Mouse (Mus musculus) testis, postnatal 14 days (tissue): Measurements from ENCODE around the gene Syde2.
"Not testable (repeated sequence)": the region's sequence is repeated elsewhere in the genome, so short reads cannot be mapped to it uniquely, and the experiment has no call there.

Experiments
- DNase-seq: peaks from one replicate; pipeline ENCODE4 v3.0.0; 2021; ENCODE audit warnings: low spot score

Gene Syde2

DNA sequence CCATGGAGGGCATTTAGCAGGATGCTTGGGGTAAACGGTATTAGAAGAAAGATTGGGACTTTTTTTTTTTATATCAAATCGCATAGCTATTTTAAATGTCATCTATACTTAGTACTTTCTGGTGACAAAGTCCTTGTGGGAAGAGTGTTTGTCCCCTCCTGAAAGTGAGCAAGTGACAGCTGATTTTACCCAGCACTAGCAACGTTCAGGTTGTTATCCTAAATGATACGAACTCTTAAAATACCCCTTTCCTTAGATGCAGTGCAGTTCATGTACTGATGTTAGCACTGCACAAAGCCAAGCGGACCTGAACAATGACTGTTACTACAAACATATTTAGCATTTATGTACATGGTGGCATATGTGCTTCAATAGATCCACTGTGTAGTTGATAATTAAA, 20.9 kb upstream of the Syde2 start:
- no peak for DNase-seq

DNA sequence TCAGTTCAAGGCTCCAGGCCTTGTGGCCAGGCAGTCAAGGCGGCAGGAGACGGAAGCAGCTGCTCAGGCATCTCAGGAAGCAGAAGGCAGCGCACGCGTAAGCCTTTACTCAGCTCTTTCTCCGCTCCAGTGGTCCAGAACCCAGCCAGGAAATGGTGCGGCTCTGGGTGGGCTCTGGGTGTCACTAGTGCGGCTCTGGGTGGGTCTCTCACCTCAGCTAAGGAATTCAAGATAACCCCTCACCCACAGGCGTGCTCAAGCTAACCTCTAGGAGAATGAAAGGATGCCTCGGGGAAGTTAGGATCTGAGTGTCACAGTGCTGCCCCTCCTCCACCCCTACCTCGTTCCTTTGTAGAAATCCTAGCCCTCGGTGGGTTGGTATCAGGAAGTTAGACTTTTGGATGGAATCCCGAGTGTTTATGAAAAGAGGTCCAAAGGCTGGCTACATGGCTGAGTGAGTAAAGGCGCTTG, 18.6 kb upstream of the Syde2 start:
- DNase-seq: no peak

- DNase-seq: no peak
Measured at GRCm38 (mm10) chr3:145971501-145971900, 16.2 kb upstream of the Syde2 start.

- DNase-seq: no peak
Measured at GRCm38 (mm10) chr3:145974986-145975385, 12.7 kb upstream of the Syde2 start.

DNA sequence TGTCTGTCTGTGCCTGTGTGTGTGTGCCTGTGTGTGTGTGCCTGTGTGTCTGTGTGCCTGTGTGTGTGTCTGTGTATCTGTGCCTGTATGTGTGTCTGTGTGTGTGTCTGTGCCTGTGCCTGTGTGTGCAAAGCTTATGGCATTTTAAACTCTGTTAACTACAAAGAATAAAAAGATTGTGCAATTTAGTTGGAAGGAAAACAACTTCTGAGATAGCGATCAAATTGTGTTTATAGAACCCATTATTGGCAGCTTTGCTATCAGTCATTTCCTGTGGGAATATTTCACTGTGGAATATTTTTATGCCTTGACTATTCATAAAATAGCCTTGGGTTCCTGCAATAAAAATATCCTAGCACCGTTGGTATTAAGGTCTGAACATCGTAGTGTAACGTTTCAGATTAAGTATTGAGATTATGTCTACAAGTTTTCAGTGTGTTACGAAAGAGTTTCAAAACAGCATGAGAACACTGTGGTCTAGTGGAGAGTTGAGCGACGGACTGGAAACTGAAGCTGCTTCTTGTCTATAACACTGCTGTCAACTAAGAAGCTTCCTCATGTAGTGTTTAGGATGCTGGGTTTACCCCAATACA, 2.2 kb upstream of the Syde2 start:
- DNase-seq: no peak

GRCm38 (mm10) chr3:145986317-145987001, 1.2 kb upstream of the Syde2 start:
- no peak for DNase-seq

DNA sequence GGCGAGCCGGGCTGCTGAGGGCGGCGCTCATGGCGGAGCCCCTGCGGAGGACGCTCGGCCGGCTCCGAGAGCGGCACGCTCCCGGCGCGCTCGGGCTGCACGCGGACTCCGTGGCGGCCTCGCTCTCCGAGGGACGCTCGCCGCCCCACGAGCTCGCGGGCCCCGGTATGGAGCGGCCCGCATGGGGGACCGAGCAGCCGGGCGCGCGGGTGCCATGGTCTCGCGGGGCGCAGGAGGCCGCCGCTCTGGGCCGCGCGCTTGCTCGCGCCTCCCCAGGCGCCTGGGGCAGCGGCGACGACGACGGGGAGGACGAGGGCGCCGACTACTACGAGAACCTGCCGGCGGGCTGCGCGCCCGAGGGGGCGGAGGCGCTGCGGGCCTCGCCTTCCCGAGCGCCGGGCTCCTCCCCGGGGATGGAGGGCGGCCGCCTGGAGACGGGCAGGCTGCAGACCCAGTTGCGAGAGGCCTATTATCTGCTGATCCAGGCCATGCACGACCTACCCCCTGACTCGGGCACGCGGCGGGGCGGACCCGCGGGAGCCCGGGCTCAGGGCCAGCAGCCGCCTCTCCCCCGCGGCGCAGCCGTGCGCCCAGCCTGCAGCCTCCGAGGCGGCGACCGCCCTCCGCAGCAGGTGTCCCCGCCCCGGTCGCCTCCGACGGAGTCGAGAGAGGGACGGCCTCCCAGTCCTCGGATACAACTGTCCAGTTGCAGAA, 457 bp downstream of the Syde2 start:
- DNase-seq: peak; percentile 77

GRCm38 (mm10) chr3:145988684-145989575, 1.3 kb downstream of the Syde2 start:
- DNase-seq: no peak

DNA sequence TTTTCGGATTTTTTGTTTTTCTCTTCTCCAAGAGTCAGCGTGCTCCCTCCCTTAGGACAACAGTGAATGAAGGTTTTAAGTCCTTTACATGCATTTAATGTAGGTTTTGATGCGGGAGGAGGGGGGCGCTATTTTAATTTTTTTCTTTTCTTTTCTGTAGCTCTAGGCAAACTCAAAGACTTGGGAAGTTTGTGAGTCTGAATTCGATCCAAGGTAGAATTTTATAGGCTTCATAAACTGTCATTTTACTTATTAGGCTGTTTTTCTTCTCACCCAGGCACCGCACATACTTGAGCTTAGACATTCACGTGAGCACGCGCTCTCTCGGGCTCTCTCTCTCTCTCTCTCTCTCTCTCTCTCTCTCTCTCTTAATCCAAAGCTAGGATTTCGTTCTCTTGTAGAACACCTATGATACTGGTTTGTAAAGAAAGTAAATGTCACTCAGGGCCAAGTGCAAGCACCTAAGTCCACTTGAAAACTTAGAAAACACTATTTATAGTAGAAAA, 2.0 kb downstream of the Syde2 start:
- no peak for DNase-seq

GRCm38 (mm10) chr3:145991130-145991529, 3.5 kb downstream of the Syde2 start:
- no peak for DNase-seq

- no peak for DNase-seq
Measured at GRCm38 (mm10) chr3:145991976-145992730, 4.5 kb downstream of the Syde2 start.

- peak; percentile 57 for DNase-seq
Measured at GRCm38 (mm10) chr3:145992796-145993195, 5.1 kb downstream of the Syde2 start.

- DNase-seq: no peak
Measured at GRCm38 (mm10) chr3:145993481-145994201, 6.0 kb downstream of the Syde2 start.

DNA sequence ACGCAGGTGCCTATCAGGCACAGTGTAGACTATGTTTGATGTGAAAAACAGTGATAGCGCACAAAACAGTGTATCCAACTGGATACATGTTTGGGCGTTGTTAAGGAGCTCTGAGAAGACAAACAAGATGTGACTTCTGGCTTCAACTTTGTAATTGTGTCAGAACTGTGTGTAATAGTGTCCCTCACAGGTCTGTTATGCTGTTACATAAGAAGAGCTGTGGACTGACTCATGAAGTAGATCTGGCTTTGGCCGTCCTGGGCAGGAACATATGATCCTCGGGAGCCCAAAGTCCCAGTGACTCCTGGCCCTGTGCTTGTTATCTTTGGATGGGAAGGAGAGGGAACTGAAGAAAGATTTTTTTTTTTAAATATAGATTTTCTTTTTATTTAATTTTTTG, 7.8 kb downstream of the Syde2 start:
- DNase-seq: no peak

DNA sequence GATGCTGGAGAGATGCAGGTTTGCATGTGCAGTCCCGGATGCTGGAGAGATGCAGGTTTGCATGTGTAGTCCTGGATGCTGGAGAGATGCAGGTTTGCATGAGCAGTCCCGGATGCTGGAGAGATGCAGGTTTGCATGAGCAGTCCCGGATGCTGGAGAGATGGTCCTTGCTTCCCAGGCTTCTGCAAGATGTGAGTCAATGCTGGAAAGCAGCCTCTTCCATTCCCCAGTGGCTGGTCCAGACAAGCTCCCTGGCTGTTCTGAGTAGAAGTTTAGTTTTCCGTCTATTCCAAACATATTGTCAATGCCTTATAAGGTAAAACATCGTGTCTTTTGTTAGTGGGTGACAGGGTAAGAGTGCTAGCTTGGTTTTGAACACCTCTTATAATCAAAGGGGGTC, 8.9 kb downstream of the Syde2 start:
- DNase-seq: not testable (repeated sequence)

GRCm38 (mm10) chr3:146004347-146005051, 16.8 kb downstream of the Syde2 start:
- DNase-seq: no peak

DNA sequence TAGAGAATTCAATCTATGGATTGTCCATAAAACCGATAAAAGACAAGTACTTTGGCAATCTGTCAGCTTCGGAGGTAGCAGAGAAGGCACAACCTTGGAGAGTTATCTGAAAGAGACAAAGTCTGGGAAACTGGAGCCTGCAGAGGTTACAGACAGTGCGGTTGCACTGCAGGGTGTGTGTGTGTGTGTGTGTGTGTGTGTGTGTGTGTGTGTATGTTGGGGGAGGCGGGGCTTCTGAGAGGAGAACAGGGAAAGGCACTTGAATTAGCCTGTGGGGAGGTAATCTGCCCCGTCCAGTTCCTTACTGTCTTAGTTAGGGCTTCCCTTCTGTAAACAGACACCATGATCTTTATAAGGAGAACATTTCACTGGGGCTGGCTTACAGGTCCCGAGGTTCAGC, 20.2 kb downstream of the Syde2 start:
- DNase-seq: no peak

DNA sequence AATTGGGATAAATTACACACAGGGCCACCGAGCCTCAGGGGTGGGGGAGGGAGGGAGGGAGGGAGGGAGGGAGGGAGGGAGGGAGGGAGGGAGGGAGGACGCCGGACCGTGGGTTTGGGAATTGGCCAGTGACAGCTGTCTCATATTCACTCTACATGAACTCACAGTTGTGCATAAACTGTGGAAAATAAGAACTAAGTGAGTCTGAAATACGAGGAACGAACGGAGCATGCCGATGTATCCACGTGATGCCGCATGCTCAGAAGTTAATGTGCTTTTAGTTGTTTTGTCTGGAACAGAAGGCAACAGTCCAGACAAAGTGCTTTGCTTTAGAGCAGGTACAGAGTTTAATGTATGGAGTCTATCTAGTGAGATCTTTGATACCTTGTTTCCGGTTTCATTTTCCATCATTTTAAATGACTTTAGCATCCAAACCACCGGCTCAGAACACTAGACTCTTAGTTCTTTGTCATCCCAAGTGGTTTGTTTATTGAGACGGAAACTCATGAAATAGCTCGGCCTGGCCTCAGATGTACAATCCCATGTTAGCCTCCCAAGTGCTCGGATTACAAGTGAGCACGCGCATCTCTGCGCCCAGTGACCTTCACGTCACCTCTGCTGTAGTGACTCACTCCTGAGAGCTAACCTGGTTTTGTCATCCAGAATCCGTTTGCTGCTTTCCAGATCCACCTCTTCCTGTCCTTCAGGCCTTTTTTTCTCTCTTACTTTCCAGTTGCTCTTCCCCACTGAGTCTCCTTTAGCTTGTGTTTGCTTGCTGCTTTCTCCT, 22.4 kb downstream of the Syde2 start:
- DNase-seq: no peak

GRCm38 (mm10) chr3:146010751-146011150, 23.1 kb downstream of the Syde2 start:
- DNase-seq: no peak
